Mouse (Mus musculus) C2C12 (cell line): ENCODE results near the gene Nsg2. TPM values are rescaled to one million over a fixed set of nuclear protein-coding genes. Genes with fewer than 3 reads are reported as not detected.

Experiments used
- H3K27me3 ChIP-seq: one replicate; pipeline ENCODE4 v1.6.1; 2011; ENCODE audit not compliant: control insufficient read depth, insufficient read depth, insufficient read length
- H3K36me3 ChIP-seq: one replicate; pipeline ENCODE4 v1.6.1; 2011; ENCODE audit not compliant: control insufficient read depth, insufficient read depth
- H3K4me3 ChIP-seq: one replicate; pipeline ENCODE4 v1.5.1; 2011; ENCODE audit warnings: mild to moderate bottlenecking, control low read depth; ENCODE audit not compliant: poor library complexity, insufficient read depth, severe bottlenecking
- H3K79me2 ChIP-seq: one replicate; pipeline ENCODE4 v1.6.1; 2011; ENCODE audit not compliant: control insufficient read depth, insufficient read depth
- H3K79me3 ChIP-seq: one replicate; pipeline ENCODE4 v1.6.1; 2011; ENCODE audit warnings: low read depth, control low read depth
- H3ac ChIP-seq: one replicate; pipeline ENCODE3; 2011; ENCODE audit warnings: low read depth; ENCODE audit not compliant: control insufficient read depth, insufficient read length
- CEBPB ChIP-seq: IDR thresholded peaks from one replicate; pipeline ENCODE4 v1.6.1; 2011; ENCODE audit warnings: low read depth, mild to moderate bottlenecking, control low read depth, moderate library complexity
- CTCF ChIP-seq: IDR thresholded peaks from one replicate; pipeline ENCODE4 v1.5.1; 2011; ENCODE audit not compliant: control insufficient read depth, insufficient read depth, insufficient read length
- FOSL1 ChIP-seq: IDR thresholded peaks from one replicate; pipeline ENCODE4 v1.8.0; 2011; ENCODE audit warnings: mild to moderate bottlenecking, low read length; ENCODE audit not compliant: poor library complexity, insufficient read depth, severe bottlenecking
- MAX ChIP-seq: IDR thresholded peaks from one replicate; pipeline ENCODE4 v1.6.1; 2011; ENCODE audit warnings: mild to moderate bottlenecking, control low read depth
- MYOD1 ChIP-seq: IDR thresholded peaks from one replicate; pipeline ENCODE4 v1.6.1; 2011; ENCODE audit warnings: low read depth; ENCODE audit not compliant: control insufficient read depth, insufficient read length
- MYOG ChIP-seq: IDR thresholded peaks from one replicate; pipeline ENCODE4 v1.6.1; 2011; ENCODE audit not compliant: control insufficient read depth, insufficient read length; ENCODE audit errors: extremely low read depth
- USF1 ChIP-seq: IDR thresholded peaks from one replicate; pipeline ENCODE4 v1.6.1; 2011; ENCODE audit warnings: low read depth, mild to moderate bottlenecking, control low read depth, moderate library complexity
- polyA plus RNA-seq: library from polyadenylated mRNA; unstranded; fragments of >200 nt; fragmentation: generic; extraction: Trizol; gene quantifications from one replicate; pipeline ENCODE4 v1.2.1, GENCODE M21; 2012; ENCODE audit warnings: missing spikeins

Nsg2 gene
- polyA plus RNA-seq, 1 experiment = not detected

- H3K79me3 ChIP-seq = no peaks in the 10 kb centered on the region
- no peak overlapping the region for H3ac ChIP-seq
- no peak overlapping the region for H3K4me3 ChIP-seq
- no peaks in the 10 kb centered on the region for H3K79me2 ChIP-seq
- peaks cover 3% of the 10 kb centered on the region for H3K27me3 ChIP-seq
- no peak for TF ChIP-seq MYOD1
- TF ChIP-seq FOSL1 = no peak
- TF ChIP-seq USF1 = no peak
- no peak for TF ChIP-seq MYOG
- no peak for TF ChIP-seq MAX
- TF ChIP-seq CTCF = no peak
- no peak for TF ChIP-seq CEBPB
- no peaks in the 10 kb centered on the region for H3K36me3 ChIP-seq
Observed at GRCm38 (mm10) chr11:32018201-32018600, 17.9 kb downstream of the Nsg2 start.

GRCm38 (mm10) chr11:32020031-32020965 is 20.0 kb downstream of the Nsg2 start:
- no peaks in the 10 kb centered on the region for H3K79me2 ChIP-seq
- TF ChIP-seq CEBPB = no peak
- TF ChIP-seq USF1 = no peak
- no peak for TF ChIP-seq MYOG
- TF ChIP-seq MYOD1 = no peak
- TF ChIP-seq FOSL1 = no peak
- TF ChIP-seq MAX = no peak
- no peak for TF ChIP-seq CTCF
- no peaks in the 10 kb centered on the region for H3K79me3 ChIP-seq
- peaks cover 3% of the 10 kb centered on the region for H3K27me3 ChIP-seq
- H3K36me3 ChIP-seq = no peaks in the 10 kb centered on the region
- no peak overlapping the region for H3K4me3 ChIP-seq
- H3ac ChIP-seq = no peak overlapping the region

- Histone ChIP-seq H3K4me3 (no peak overlapping the region), H3K79me2 (no peaks in the 10 kb centered on the region), H3K36me3 (no peaks in the 10 kb centered on the region), H3K79me3 (no peaks in the 10 kb centered on the region), H3K27me3 (no peaks in the 10 kb centered on the region), H3ac (no peak overlapping the region)
- no peak for TF ChIP-seq CTCF
- TF ChIP-seq CEBPB = no peak
- no peak for TF ChIP-seq MAX
- TF ChIP-seq FOSL1 = no peak
- TF ChIP-seq MYOG = no peak
- TF ChIP-seq USF1 = no peak
- no peak for TF ChIP-seq MYOD1
Observed at GRCm38 (mm10) chr11:32026634-32027033, 26.4 kb downstream of the Nsg2 start.

- Histone ChIP-seq H3K79me2 (no peaks in the 10 kb centered on the region), H3K36me3 (no peaks in the 10 kb centered on the region), H3K27me3 (no peaks in the 10 kb centered on the region), H3ac (no peak overlapping the region), H3K4me3 (no peak overlapping the region), H3K79me3 (no peaks in the 10 kb centered on the region)
- TF ChIP-seq USF1 (no peak), CEBPB (no peak), CTCF (no peak), MYOG (no peak), MYOD1 (no peak), MAX (no peak)
Observed at GRCm38 (mm10) chr11:32027474-32028342, 27.4 kb downstream of the Nsg2 start.

DNA sequence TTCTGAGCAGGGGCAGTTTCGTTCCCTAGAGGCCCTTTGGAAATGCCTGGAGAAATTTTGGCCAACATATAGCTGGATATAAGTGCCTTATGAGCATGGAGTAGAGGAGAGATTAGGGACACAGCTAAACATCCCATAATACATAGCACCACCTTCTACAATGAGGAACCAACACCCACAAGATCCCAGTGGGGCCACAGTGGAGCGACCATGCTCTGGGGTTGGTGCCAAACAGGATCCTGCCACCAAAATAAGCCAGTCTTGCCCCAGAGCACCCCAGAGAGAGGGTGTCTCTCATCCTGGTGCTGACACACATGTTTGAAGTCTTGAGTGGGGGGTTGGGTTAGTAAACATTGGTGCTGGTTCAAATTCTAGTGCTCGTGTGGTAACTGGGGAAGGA is 28.3 kb downstream of the Nsg2 start:
- TF ChIP-seq MYOD1 = no peak
- Histone ChIP-seq H3K27me3 (no peaks in the 10 kb centered on the region), H3K4me3 (no peak overlapping the region), H3ac (no peak overlapping the region), H3K36me3 (no peaks in the 10 kb centered on the region), H3K79me3 (no peaks in the 10 kb centered on the region), H3K79me2 (no peaks in the 10 kb centered on the region)
